Mouse (Mus musculus): ENCODE measurements around the gene Gm3033. TPM values are rescaled to one million over a fixed set of nuclear protein-coding genes. Genes with fewer than 3 reads are reported as not detected.
"Not testable (repeated sequence)": the region's sequence is repeated elsewhere in the genome, so short reads cannot be mapped to it uniquely, and the experiment has no call there.

Gm3033 gene
- total RNA-seq (2017): not detected in 2 replicates

GRCm38 (mm10) chr14:3845945-3846344, at the start of gene Gm3033:
Gene Gm3033 (plus strand): TSS chr14:3846245.
- ATAC-seq (replicated peaks; ENCODE audit: low read depth, poor library complexity, severe bottlenecking): not testable (repeated sequence)

GRCm38 (mm10) chr14:3809774-3810173, 36.3 kb upstream of the Gm3033 start, which contains the start of gene Gm3002:
Gene Gm3002 (plus strand): TSS chr14:3810074.
- not testable (repeated sequence) for ATAC-seq (replicated peaks; ENCODE audit: low read depth, poor library complexity, severe bottlenecking)

- ATAC-seq (replicated peaks; ENCODE audit: low read depth, poor library complexity, severe bottlenecking): not testable (repeated sequence)
Observed at GRCm38 (mm10) chr14:3883872-3884271, 37.8 kb downstream of the Gm3033 start, which contains the start of gene Gm2916. Gene Gm2916 (plus strand): TSS chr14:3884172.

Other genes starting within 250 kb of the Gm3033 start
- not detected in 2 replicates for gene Gm3012, start 211.7 kb upstream of the Gm3033 start, total RNA-seq (2017)
- 0.29 TPM in 1 of 2 replicates, not detected in the other for gene Gm3020, start 194.2 kb upstream of the Gm3033 start, total RNA-seq (2017)
- gene Gm3043, start 157.5 kb upstream of the Gm3033 start, total RNA-seq (2017): not detected in 2 replicates
- not detected in 2 replicates for gene Gm3002, start 36.2 kb upstream of the Gm3033 start, total RNA-seq (2017)
- gene Gm2916, start 37.9 kb downstream of the Gm3033 start, total RNA-seq (2017): not detected in 2 replicates
- not detected in 2 replicates for gene Gm3029, start 85.5 kb downstream of the Gm3033 start, total RNA-seq (2017)
- gene Gm3095, start 117.3 kb downstream of the Gm3033 start, total RNA-seq (2017): not detected in 2 replicates
- not detected in 2 replicates for gene Gm3099, start 152.1 kb downstream of the Gm3033 start, total RNA-seq (2017)
- gene Gm5796, start 177.7 kb downstream of the Gm3033 start, total RNA-seq (2017): not detected in 2 replicates
- not detected in 2 replicates for gene Gm3115, start 237.9 kb downstream of the Gm3033 start, total RNA-seq (2017)